Mouse (Mus musculus) MEL (cell line): ENCODE results near the gene Map3k6. TPM values are rescaled to one million over a fixed set of nuclear protein-coding genes. Genes with fewer than 3 reads are reported as not detected.
A peak's percentile ranks its signal among the peaks of the same experiment; 100 is the strongest.

ENCODE experiments used
- DNase-seq: peaks from one replicate; pipeline ENCODE4 v3.0.0; 2011; ENCODE audit warnings: low read depth, low spot score
- H3K27ac ChIP-seq: 2 replicates; pipeline ENCODE4 v1.5.1; 2012; ENCODE audit warnings: low read depth, mild to moderate bottlenecking, control low read depth, low read length, moderate library complexity; ENCODE audit not compliant: control insufficient read depth
- H3K27me3 ChIP-seq, 2 experiments: fragments of 150-350 bp in 1 of 2; sonication (generic) in 1 of 2; 2 replicates each; pipeline ENCODE4 v1.6.1; 2012; ENCODE audit warnings: low read length in 2 of 2, mild to moderate bottlenecking in 2 of 2, improper control_type of control experiment in 1 of 2, moderate library complexity in 1 of 2; ENCODE audit not compliant: insufficient read depth in 2 of 2, control insufficient read depth in 1 of 2
- H3K36me3 ChIP-seq, 2 experiments: 2 replicates each; pipeline ENCODE4 v1.6.1; 2012 to 2014; ENCODE audit warnings: low read length in 2 of 2, improper control_type of control experiment in 1 of 2, inconsistent platforms in 1 of 2, mild to moderate bottlenecking in 1 of 2; ENCODE audit not compliant: insufficient read depth in 2 of 2, control insufficient read depth in 1 of 2
- H3K4me1 ChIP-seq, 2 experiments: fragments of 150-350 bp in 1 of 2; sonication (generic) in 1 of 2; 2 replicates each; pipeline ENCODE4 v1.6.1; 2012; ENCODE audit warnings: low read length in 2 of 2, improper control_type of control experiment in 1 of 2, mild to moderate bottlenecking in 1 of 2; ENCODE audit not compliant: insufficient read depth in 2 of 2, control insufficient read depth in 1 of 2
- H3K4me3 ChIP-seq, 2 experiments: fragments of 150-350 bp in 1 of 2; sonication (generic) in 1 of 2; 2 replicates each; pipeline ENCODE4 v1.5.1; 2012; ENCODE audit warnings: low read depth in 2 of 2, low read length in 2 of 2, mild to moderate bottlenecking in 2 of 2, moderate library complexity in 2 of 2, control low read depth in 1 of 2, improper control_type of control experiment in 1 of 2; ENCODE audit not compliant: control insufficient read depth in 1 of 2, insufficient read depth in 1 of 2
- H3K79me2 ChIP-seq: 2 replicates; pipeline ENCODE4 v1.6.1; 2012; ENCODE audit warnings: mild to moderate bottlenecking, low read length, moderate library complexity; ENCODE audit not compliant: control insufficient read depth, poor library complexity, insufficient read depth
- H3K9ac ChIP-seq: 2 replicates; pipeline ENCODE4 v1.6.1; 2012; ENCODE audit warnings: low read depth, mild to moderate bottlenecking, control low read depth, low read length, moderate library complexity; ENCODE audit not compliant: control insufficient read depth, poor library complexity, severe bottlenecking
- H3K9me3 ChIP-seq: fragments of 150-350 bp; sonication (generic); replicated peaks from 2 replicates; pipeline ENCODE4 v1.6.1; 2012; ENCODE audit warnings: mild to moderate bottlenecking, low read length, improper control_type of control experiment, moderate library complexity; ENCODE audit not compliant: insufficient read depth
- CHD1 ChIP-seq: IDR thresholded peaks from 2 replicates; pipeline ENCODE4 v1.6.1; 2012; ENCODE audit warnings: low read depth, mild to moderate bottlenecking, inconsistent platforms, low read length, improper control_type of control experiment
- CHD2 ChIP-seq: IDR thresholded peaks from 2 replicates; pipeline ENCODE4 v1.6.1; 2011; ENCODE audit warnings: low read length, improper control_type of control experiment
- CTCF ChIP-seq, 3 experiments: IDR thresholded peaks in 2 of 3; conservative IDR thresholded peaks in 1 of 3; 2 replicates each; pipeline ENCODE4 v1.5.1; 2011 to 2012; ENCODE audit warnings: low read length in 3 of 3, low read depth in 2 of 3, mild to moderate bottlenecking in 2 of 3, improper control_type of control experiment in 1 of 3, inconsistent platforms in 1 of 3, mixed read lengths in 1 of 3, moderate library complexity in 1 of 3; ENCODE audit not compliant: control insufficient read depth in 1 of 3, insufficient read depth in 1 of 3, poor library complexity in 1 of 3, severe bottlenecking in 1 of 3
- E2F4 ChIP-seq: IDR thresholded peaks from 2 replicates; pipeline ENCODE4 v1.6.1; 2011; ENCODE audit warnings: low read depth, low read length, improper control_type of control experiment, borderline replicate concordance
- ELF1 ChIP-seq: IDR thresholded peaks from 2 replicates; pipeline ENCODE4 v1.6.1; 2014; ENCODE audit warnings: low read depth, mild to moderate bottlenecking, inconsistent platforms, low read length, improper control_type of control experiment, moderate library complexity
- EP300 ChIP-seq, 2 experiments: IDR thresholded peaks; 2 replicates each; pipeline ENCODE4 v1.6.1; 2011; ENCODE audit warnings: improper control_type of control experiment in 2 of 2, low read length in 2 of 2, low read depth in 1 of 2, mild to moderate bottlenecking in 1 of 2
- ETS1 ChIP-seq: IDR thresholded peaks from 2 replicates; pipeline ENCODE4 v1.6.1; 2012; ENCODE audit warnings: low read depth, mild to moderate bottlenecking, inconsistent platforms, low read length, improper control_type of control experiment, moderate library complexity
- GABPA ChIP-seq: IDR thresholded peaks from 2 replicates; pipeline ENCODE4 v1.6.1; 2012; ENCODE audit warnings: low read depth, mild to moderate bottlenecking, inconsistent platforms, low read length, improper control_type of control experiment, moderate library complexity
- GATA1 ChIP-seq: IDR thresholded peaks from 2 replicates; pipeline ENCODE4 v1.6.1; 2011; ENCODE audit warnings: low read depth, low read length, improper control_type of control experiment
- HCFC1 ChIP-seq: IDR thresholded peaks from 2 replicates; pipeline ENCODE4 v1.6.1; 2012; ENCODE audit warnings: low read depth, mild to moderate bottlenecking, inconsistent platforms, low read length, improper control_type of control experiment, moderate library complexity
- JUND ChIP-seq: IDR thresholded peaks from 2 replicates; pipeline ENCODE4 v1.6.1; 2011; ENCODE audit warnings: low read depth, mild to moderate bottlenecking, improper control_type of control experiment, low read length
- MAFK ChIP-seq: IDR thresholded peaks from 2 replicates; pipeline ENCODE4 v1.6.1; 2011; ENCODE audit warnings: low read depth, mild to moderate bottlenecking, low read length, improper control_type of control experiment, borderline replicate concordance
- MAX ChIP-seq: IDR thresholded peaks from 2 replicates; pipeline ENCODE4 v1.6.1; 2011; ENCODE audit warnings: low read length, improper control_type of control experiment
- MAZ ChIP-seq: IDR thresholded peaks from 2 replicates; pipeline ENCODE4 v1.6.1; 2012; ENCODE audit warnings: low read depth, mild to moderate bottlenecking, inconsistent platforms, low read length, improper control_type of control experiment
- MXI1 ChIP-seq: IDR thresholded peaks from 2 replicates; pipeline ENCODE4 v1.6.1; 2011; ENCODE audit warnings: mild to moderate bottlenecking, low read depth, low read length, improper control_type of control experiment
- MYB ChIP-seq: IDR thresholded peaks from 2 replicates; pipeline ENCODE4 v1.6.1; 2011; ENCODE audit warnings: mild to moderate bottlenecking, low read depth, low read length, improper control_type of control experiment
- MYC ChIP-seq: IDR thresholded peaks from 2 replicates; pipeline ENCODE4 v1.6.1; 2011; ENCODE audit warnings: low read depth, mild to moderate bottlenecking, low read length, improper control_type of control experiment, moderate library complexity
- NELFE ChIP-seq: IDR thresholded peaks from 2 replicates; pipeline ENCODE4 v1.6.1; 2011; ENCODE audit warnings: low read depth, low read length, improper control_type of control experiment
- NRF1 ChIP-seq: IDR thresholded peaks from 2 replicates; pipeline ENCODE4 v1.6.1; 2014; ENCODE audit warnings: low read depth, mild to moderate bottlenecking, inconsistent platforms, low read length, improper control_type of control experiment, moderate library complexity; ENCODE audit not compliant: poor library complexity, insufficient read depth, severe bottlenecking
- SIN3A ChIP-seq: IDR thresholded peaks from 2 replicates; pipeline ENCODE4 v1.6.1; 2012; ENCODE audit warnings: low read length, improper control_type of control experiment, inconsistent platforms
- SMC3 ChIP-seq: IDR thresholded peaks from 2 replicates; pipeline ENCODE4 v1.6.1; 2011; ENCODE audit warnings: low read depth, low read length, improper control_type of control experiment
- TBP ChIP-seq: IDR thresholded peaks from 2 replicates; pipeline ENCODE4 v1.8.0; 2011; ENCODE audit warnings: low read depth, low read length, improper control_type of control experiment
- USF2 ChIP-seq, 2 experiments: IDR thresholded peaks; 2 replicates each; pipeline ENCODE4 v1.6.1; 2011 to 2012; ENCODE audit warnings: improper control_type of control experiment in 2 of 2, low read length in 2 of 2, borderline replicate concordance in 1 of 2, inconsistent platforms in 1 of 2, low read depth in 1 of 2, mild to moderate bottlenecking in 1 of 2; ENCODE audit not compliant: insufficient read depth in 1 of 2
- ZC3H11A ChIP-seq: IDR thresholded peaks from 2 replicates; pipeline ENCODE4 v1.6.1; 2012; ENCODE audit warnings: low read depth, mild to moderate bottlenecking, inconsistent platforms, low read length, improper control_type of control experiment
- ZKSCAN1 ChIP-seq: IDR thresholded peaks from 2 replicates; pipeline ENCODE4 v1.6.1; 2012; ENCODE audit warnings: low read depth, mild to moderate bottlenecking, inconsistent platforms, low read length, improper control_type of control experiment, moderate library complexity
- ZMIZ1 ChIP-seq: IDR thresholded peaks from 2 replicates; pipeline ENCODE4 v1.6.1; 2012; ENCODE audit warnings: low read depth, mild to moderate bottlenecking, inconsistent platforms, low read length, improper control_type of control experiment, moderate library complexity
- polyA plus RNA-seq, 2 experiments: library from polyadenylated mRNA; stranded (reverse) in 1 of 2; unstranded in 1 of 2; fragments of >175 nt in 1 of 2; fragments of >200 nt in 1 of 2; gene quantifications; 2 replicates each; pipeline versions ENCODE4 v1.2.1 to v1.2.4; 2012; ENCODE audit warnings: low replicate concordance in 2 of 2, low read depth in 1 of 2; ENCODE audit not compliant: insufficient read length in 2 of 2, insufficient read depth in 1 of 2, missing spikeins in 1 of 2
- total RNA-seq: library from RNA; depleted of rRNA; stranded (reverse); fragments of 300-350 nt; gene quantifications from 2 replicates; pipeline ENCODE4 v1.2.3, GENCODE M21; 2012

Map3k6 gene
- total and polyA plus RNA-seq, 3 experiments, result 19.1 to 21.9 TPM; not detected in 1

DNA sequence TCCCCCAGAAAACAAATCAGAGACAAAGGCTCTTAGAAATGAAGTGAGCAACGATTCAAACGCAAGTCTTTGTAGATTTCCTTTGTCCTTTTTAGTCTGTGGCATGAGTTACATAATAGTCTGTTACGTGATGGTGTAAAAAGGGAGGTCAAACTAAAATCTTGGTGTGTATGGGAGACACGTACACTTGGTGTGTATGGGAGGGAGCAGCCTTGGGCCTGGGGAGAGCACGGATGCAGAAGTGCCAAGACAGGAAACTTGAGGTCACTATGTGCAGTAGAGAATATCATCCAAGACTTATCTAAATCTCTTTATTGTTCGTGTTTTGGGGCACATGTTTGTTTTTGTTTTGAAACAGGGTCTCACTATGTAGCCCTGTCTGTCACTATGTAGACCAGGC is 37.4 kb downstream of the Map3k6 start:
- H3K79me2 ChIP-seq, result peaks cover 31% of the 10 kb centered on the region
- H3K36me3 ChIP-seq, result peaks cover 2 to 17% of the 10 kb centered on the region in 2 experiments; a peak in 3 of 4 replicates
- H3K27me3 ChIP-seq, result no peaks in the 10 kb centered on the region
- peak; percentile 71 for DNase-seq
- H3K9ac ChIP-seq, result peak overlapping the region; percentile 82
- H3K4me3 ChIP-seq, result peak overlapping the region; percentile 55 to 99
- peaks cover 0 to 28% of the 10 kb centered on the region in 2 experiments; a peak in 3 of 4 replicates for H3K4me1 ChIP-seq
- H3K27ac ChIP-seq, result peak overlapping the region; percentile 87
- H3K9me3 ChIP-seq, result no peaks in the 10 kb centered on the region
- TF ChIP-seq TBP (no peak), ZKSCAN1 (no peak), ZC3H11A (no peak), MAZ (no peak), CHD1 (0 out of 2 replicates have a peak, but pooled peaks have one; percentile 58), MYC (peak; percentile 36; the same call in 1 of the 2 replicates), GABPA (no peak), JUND (no peak), E2F4 (no peak)

DNA sequence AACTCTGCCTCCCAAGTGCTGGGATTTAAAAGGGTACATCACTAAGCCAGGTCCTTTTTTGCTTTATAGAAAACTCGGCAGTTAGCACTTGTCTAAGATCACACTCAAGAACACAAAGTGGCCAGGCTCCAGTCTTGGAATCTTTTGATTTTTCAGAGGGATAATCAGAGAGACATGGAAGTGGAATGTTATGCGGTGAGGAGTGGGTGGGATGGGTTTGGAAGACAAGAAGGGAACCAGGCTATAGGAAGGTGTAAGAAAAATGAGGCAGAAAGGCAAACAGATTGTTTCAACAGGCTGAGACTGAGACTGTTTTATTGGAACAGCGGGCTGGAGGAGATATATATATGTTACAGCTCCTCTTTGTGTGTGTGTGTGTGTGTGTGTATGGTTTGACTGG is 37.9 kb downstream of the Map3k6 start:
- Histone ChIP-seq H3K9ac (peak overlapping the region; percentile 82), H3K27ac (peak overlapping the region; percentile 87)

More for the DNA sequence above, 37.9 kb downstream of the Map3k6 start:
- peaks cover 2 to 21% of the 10 kb centered on the region in 2 experiments; a peak in 3 of 4 replicates for H3K36me3 ChIP-seq
- TF ChIP-seq CTCF (IDR thresholded peaks at IDR 0.05 in 2 of 3, conservative IDR thresholded peaks at IDR 0.05 in 1 of 3; ENCODE audit: control insufficient read depth in 1 of 3, insufficient read depth in 1 of 3, low read depth in 2 of 3, low read length in 3 of 3, poor library complexity in 1 of 3, severe bottlenecking in 1 of 3) (no peak), ZMIZ1 (no peak), EP300 (IDR thresholded peaks at IDR 0.05; ENCODE audit: low read depth in 1 of 2, low read length in 2 of 2) (no peak), MXI1 (no peak), MAX (no peak), HCFC1 (no peak), ELF1 (no peak), GABPA (no peak), CHD2 (no peak), MYB (no peak), ETS1 (no peak), USF2 (IDR thresholded peaks at IDR 0.05; ENCODE audit: borderline replicate concordance in 1 of 2, insufficient read depth in 1 of 2, low read depth in 1 of 2, low read length in 2 of 2) (no peak), SMC3 (no peak), NELFE (no peak), GATA1 (no peak), NRF1 (no peak), MAFK (no peak), SIN3A (no peak)
- TF ChIP-seq, all 39 proteins: peak for 0
- DNase-seq, result no peak
- H3K9me3 ChIP-seq, result no peaks in the 10 kb centered on the region
- H3K27me3 ChIP-seq, result no peaks in the 10 kb centered on the region
- peak overlapping the region; percentile 55 to 99 for H3K4me3 ChIP-seq
- H3K4me1 ChIP-seq, result peaks cover 0 to 33% of the 10 kb centered on the region in 2 experiments; a peak in 3 of 4 replicates
- peaks cover 29% of the 10 kb centered on the region for H3K79me2 ChIP-seq
